Mouse (Mus musculus): Measurements from ENCODE around the gene Ldb2. TPM values are rescaled to one million over a fixed set of nuclear protein-coding genes. Genes with fewer than 3 reads are reported as not detected.

Gene Ldb2
- 47.6 and 63.6 TPM in 2 replicates for total RNA-seq (2014; rRNA removed)
- polyA plus RNA-seq (2015; fragmentation: Nextera tagmentation; extraction: Ambion mirVana): 66.5 and 78.0 TPM in 2 replicates

GRCm38 (mm10) chr5:44799053-44799860 lies at the start of gene Ldb2:
Gene Ldb2, minus strand, starts transcription at chr5:44799680.
- Histone ChIP-seq H3K4me3 (ENCODE audit: low read depth, low read length) (peak within 1 kb of the TSS; percentile 53), H3K36me3 (ENCODE audit: insufficient read depth, low read length) (no peaks in the 10 kb centered on the region), H3K27me3 (ENCODE audit: insufficient read depth, low read length) (no peaks in the 10 kb centered on the region), H3K4me1 (ENCODE audit: insufficient read depth, low read length) (0 out of 2 replicates have a peak, but pooled peaks cover 2% of the 10 kb centered on the region), H3K4me2 (ENCODE audit: low read depth, low read length, poor library complexity, severe bottlenecking) (peak within 1 kb of the TSS; percentile 70), H3K9me3 (ENCODE audit: low read length) (no peaks in the 10 kb centered on the region), H3K27ac (ENCODE audit: low read depth, low read length) (peak within 1 kb of the TSS; percentile 72), H3K9ac (replicated peaks; ENCODE audit: low read length, poor library complexity, severe bottlenecking) (peak within 1 kb of the TSS; percentile 66)
- under 1% methylated on average over 19 of the region's 19 CpGs for WGBS
- DNase-seq (ENCODE audit: low spot score) (peak; percentile 72), ATAC-seq (ENCODE audit: low FRiP score) (peak; percentile 90)
- 0 out of 2 replicates have a peak, but pooled peaks have one; percentile 17 for TF ChIP-seq CTCF (IDR thresholded peaks at IDR 0.05)

- no peak overlapping the region for H3K27ac ChIP-seq (ENCODE audit: low read depth, low read length)
- H3K4me2 ChIP-seq (ENCODE audit: low read depth, low read length, poor library complexity, severe bottlenecking): no peak overlapping the region
- H3K4me1 ChIP-seq (ENCODE audit: insufficient read depth, low read length): no peaks in the 10 kb centered on the region
- no peaks in the 10 kb centered on the region for H3K36me3 ChIP-seq (ENCODE audit: insufficient read depth, low read length)
- WGBS: 67% methylated on average over 5 of the region's 5 CpGs
- ATAC-seq (ENCODE audit: low FRiP score) (no peak), DNase-seq (ENCODE audit: low spot score) (no peak)
- H3K4me3 ChIP-seq (ENCODE audit: low read depth, low read length): no peak overlapping the region
- H3K9me3 ChIP-seq (ENCODE audit: low read length): no peaks in the 10 kb centered on the region
- H3K27me3 ChIP-seq (ENCODE audit: insufficient read depth, low read length): no peaks in the 10 kb centered on the region
- TF ChIP-seq CTCF (IDR thresholded peaks at IDR 0.05): peak; percentile 60
- H3K9ac ChIP-seq (replicated peaks; ENCODE audit: low read length, poor library complexity, severe bottlenecking): no peak overlapping the region
These were observed 31.8 kb upstream of the Ldb2 start for GRCm38 (mm10) chr5:44831287-44831686.

- Histone ChIP-seq H3K27ac (ENCODE audit: low read depth, low read length) (no peak overlapping the region), H3K36me3 (ENCODE audit: insufficient read depth, low read length) (no peaks in the 10 kb centered on the region), H3K4me2 (ENCODE audit: low read depth, low read length, poor library complexity, severe bottlenecking) (no peak overlapping the region), H3K9me3 (ENCODE audit: low read length) (no peaks in the 10 kb centered on the region), H3K4me3 (ENCODE audit: low read depth, low read length) (no peak overlapping the region), H3K4me1 (ENCODE audit: insufficient read depth, low read length) (no peaks in the 10 kb centered on the region), H3K27me3 (ENCODE audit: insufficient read depth, low read length) (no peaks in the 10 kb centered on the region), H3K9ac (replicated peaks; ENCODE audit: low read length, poor library complexity, severe bottlenecking) (no peak overlapping the region)
- no peak for TF ChIP-seq CTCF (IDR thresholded peaks at IDR 0.05)
- DNase-seq (ENCODE audit: low spot score): no peak
- no peak for ATAC-seq (ENCODE audit: low FRiP score)
- 93% methylated on average over 1 of the region's 1 CpGs for WGBS
These were observed 16.0 kb upstream of the Ldb2 start for GRCm38 (mm10) chr5:44815506-44815905.

- H3K4me2 ChIP-seq (ENCODE audit: low read depth, low read length, poor library complexity, severe bottlenecking): no peak overlapping the region
- ATAC-seq (ENCODE audit: low FRiP score) (no peak), DNase-seq (ENCODE audit: low spot score) (no peak)
- H3K36me3 ChIP-seq (ENCODE audit: insufficient read depth, low read length): no peaks in the 10 kb centered on the region
- TF ChIP-seq CTCF (IDR thresholded peaks at IDR 0.05): no peak
- no peaks in the 10 kb centered on the region for H3K9me3 ChIP-seq (ENCODE audit: low read length)
- H3K27me3 ChIP-seq (ENCODE audit: insufficient read depth, low read length): no peaks in the 10 kb centered on the region
- H3K27ac ChIP-seq (ENCODE audit: low read depth, low read length): no peak overlapping the region
- H3K9ac ChIP-seq (replicated peaks; ENCODE audit: low read length, poor library complexity, severe bottlenecking): no peak overlapping the region
- H3K4me3 ChIP-seq (ENCODE audit: low read depth, low read length): no peak overlapping the region
- no peaks in the 10 kb centered on the region for H3K4me1 ChIP-seq (ENCODE audit: insufficient read depth, low read length)
- 90% methylated on average over 2 of the region's 2 CpGs for WGBS
These were observed 6.5 kb upstream of the Ldb2 start for GRCm38 (mm10) chr5:44805960-44806359.

GRCm38 (mm10) chr5:44801100-44801499 lies 1.6 kb upstream of the Ldb2 start:
- H3K36me3 ChIP-seq (ENCODE audit: insufficient read depth, low read length): no peaks in the 10 kb centered on the region
- H3K4me3 ChIP-seq (ENCODE audit: low read depth, low read length): no peak overlapping the region
- no peak for TF ChIP-seq CTCF (IDR thresholded peaks at IDR 0.05)
- H3K9me3 ChIP-seq (ENCODE audit: low read length): no peaks in the 10 kb centered on the region
- no peak overlapping the region for H3K27ac ChIP-seq (ENCODE audit: low read depth, low read length)
- H3K4me1 ChIP-seq (ENCODE audit: insufficient read depth, low read length): 0 out of 2 replicates have a peak, but pooled peaks cover 2% of the 10 kb centered on the region
- H3K9ac ChIP-seq (replicated peaks; ENCODE audit: low read length, poor library complexity, severe bottlenecking): no peak overlapping the region
- DNase-seq (ENCODE audit: low spot score): no peak
- ATAC-seq (ENCODE audit: low FRiP score): no peak
- 45% methylated on average over 3 of the region's 3 CpGs for WGBS
- H3K4me2 ChIP-seq (ENCODE audit: low read depth, low read length, poor library complexity, severe bottlenecking): no peak overlapping the region
- no peaks in the 10 kb centered on the region for H3K27me3 ChIP-seq (ENCODE audit: insufficient read depth, low read length)

GRCm38 (mm10) chr5:44799861-44800260 lies 381 bp upstream of the Ldb2 start:
- ATAC-seq (ENCODE audit: low FRiP score) (peak; percentile 53; the same call in 1 of the 2 replicates), DNase-seq (ENCODE audit: low spot score) (no peak)
- Histone ChIP-seq H3K9ac (replicated peaks; ENCODE audit: low read length, poor library complexity, severe bottlenecking) (peak overlapping the region; percentile 66; the same call in 1 of the 2 replicates), H3K27ac (ENCODE audit: low read depth, low read length) (peak overlapping the region; percentile 18; the same call in 1 of the 2 replicates), H3K27me3 (ENCODE audit: insufficient read depth, low read length) (no peaks in the 10 kb centered on the region), H3K4me3 (ENCODE audit: low read depth, low read length) (peak overlapping the region; percentile 53), H3K9me3 (ENCODE audit: low read length) (no peaks in the 10 kb centered on the region), H3K4me2 (ENCODE audit: low read depth, low read length, poor library complexity, severe bottlenecking) (peak overlapping the region; percentile 70), H3K36me3 (ENCODE audit: insufficient read depth, low read length) (no peaks in the 10 kb centered on the region), H3K4me1 (ENCODE audit: insufficient read depth, low read length) (0 out of 2 replicates have a peak, but pooled peaks cover 2% of the 10 kb centered on the region)
- no peak for TF ChIP-seq CTCF (IDR thresholded peaks at IDR 0.05)
- 9% methylated on average over 2 of the region's 2 CpGs for WGBS

Data from midbrain, postnatal 0 days (tissue).